Mouse (Mus musculus) ES-E14 (cell line): Measurements from ENCODE around the gene Me1.

Experiments used
- CHD2 ChIP-seq: IDR thresholded peaks from 2 replicates; pipeline ENCODE4 v1.6.1; 2014; ENCODE audit warnings: mild to moderate bottlenecking, low read depth, low read length, inconsistent platforms
- HCFC1 ChIP-seq: IDR thresholded peaks from 2 replicates; pipeline ENCODE4 v1.6.1; 2012; ENCODE audit warnings: low read length, inconsistent platforms, borderline replicate concordance; ENCODE audit not compliant: insufficient read depth
- MAFK ChIP-seq: IDR thresholded peaks from 2 replicates; pipeline ENCODE4 v1.6.1; 2014; ENCODE audit warnings: mild to moderate bottlenecking, low read depth, low read length, inconsistent platforms; ENCODE audit not compliant: insufficient read depth
- ZC3H11A ChIP-seq: IDR thresholded peaks from 2 replicates; pipeline ENCODE4 v1.6.1; 2012; ENCODE audit warnings: low read depth, mild to moderate bottlenecking, inconsistent platforms, low read length, borderline replicate concordance
- ZNF384 ChIP-seq: IDR thresholded peaks from 2 replicates; pipeline ENCODE4 v1.6.1; 2012; ENCODE audit warnings: low read depth, low read length, inconsistent platforms

- TF ChIP-seq HCFC1 (no peak), ZNF384 (no peak), CHD2 (no peak), ZC3H11A (no peak), MAFK (no peak)
These were observed 44.2 kb upstream of the Me1 start for GRCm38 (mm10) chr9:86739971-86740370.
